Mouse (Mus musculus) embryonic fibroblast, embryonic 13.5 days (primary cell): ENCODE measurements around the gene Kat8.

ENCODE experiments used
- CTCF ChIP-seq: IDR thresholded peaks from 2 replicates; pipeline ENCODE4 v1.5.1; 2011; ENCODE audit warnings: mild to moderate bottlenecking, control low read depth, low read length, moderate library complexity, borderline replicate concordance; ENCODE audit not compliant: insufficient read depth
- POLR2A ChIP-seq: IDR thresholded peaks from 2 replicates; pipeline ENCODE4 v1.6.1; 2011; ENCODE audit warnings: low read depth, mild to moderate bottlenecking, control low read depth, low read length, moderate library complexity

DNA sequence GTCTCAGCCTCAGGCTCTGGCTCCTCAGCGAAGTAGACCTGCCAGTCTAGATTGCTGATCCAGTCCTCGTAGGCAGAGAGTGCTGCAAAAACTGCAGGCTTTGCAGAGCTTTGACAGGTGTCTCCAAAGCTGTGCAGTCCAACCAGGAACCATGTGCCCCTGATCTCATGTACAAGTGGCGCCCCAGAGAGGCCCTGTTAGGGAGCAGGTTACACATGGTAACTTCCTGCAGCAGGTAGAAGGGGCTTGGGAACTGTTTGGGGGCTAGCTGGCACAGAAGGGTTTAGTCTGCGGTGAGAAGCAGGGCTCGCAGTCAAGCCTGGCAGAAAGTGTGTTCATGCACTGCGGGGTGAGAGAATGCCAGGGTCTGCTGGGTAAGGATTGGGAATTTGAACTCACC, 25.8 kb upstream of the Kat8 start:
- no peak for TF ChIP-seq CTCF
- TF ChIP-seq POLR2A = no peak
